Mouse (Mus musculus): ENCODE measurements around the gene Rtp1. TPM values are rescaled to one million over a fixed set of nuclear protein-coding genes. Genes with fewer than 3 reads are reported as not detected.
A peak's percentile ranks its signal among the peaks of the same experiment; 100 is the strongest.

Rtp1 gene
- not detected for total RNA-seq (2021)
- long read RNA-seq, experiment 1, result 0 reads
- long read RNA-seq, experiment 2, result 0 reads

GRCm38 (mm10) chr16:23428647-23429319 is at the start of gene Rtp1:
Gene Rtp1, plus strand, starts transcription at chr16:23429133.
- DNase-seq (ENCODE audit: low spot score), result no peak

DNA sequence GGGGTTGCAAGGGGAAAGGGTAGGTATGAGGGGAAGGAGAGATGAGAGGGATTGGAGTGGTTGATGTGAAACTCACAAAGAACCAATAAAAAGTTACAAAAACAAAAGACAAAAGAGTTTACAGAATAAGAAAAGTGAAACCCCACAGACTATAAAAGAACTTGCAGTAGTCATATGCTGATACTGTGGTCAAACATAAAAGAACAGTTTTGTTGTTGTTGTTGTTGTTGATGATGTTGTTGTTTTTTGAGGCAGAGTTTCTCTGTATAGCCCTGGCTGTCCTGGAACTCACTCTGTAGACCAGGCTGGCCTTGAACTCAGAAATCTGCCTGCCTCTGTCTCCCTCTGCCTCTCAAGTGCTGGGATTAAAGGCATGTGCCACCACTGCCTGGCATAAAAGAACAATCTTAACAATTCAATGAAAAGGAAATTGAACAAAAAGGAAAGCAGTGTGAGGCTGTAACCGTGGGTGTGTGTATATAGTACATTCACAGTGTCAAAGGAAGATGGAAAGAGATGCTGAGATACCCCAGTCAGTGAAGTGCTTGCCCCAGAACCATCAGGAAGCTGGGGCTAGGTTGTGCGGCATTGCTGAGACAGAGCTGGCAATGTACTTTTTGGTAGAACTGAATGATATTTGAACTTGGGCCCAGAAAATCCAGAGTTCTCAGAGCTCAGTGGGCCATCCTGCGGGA is 49.2 kb upstream of the Rtp1 start:
- no peak for DNase-seq (ENCODE audit: low spot score)

- DNase-seq (ENCODE audit: low spot score), result no peak
Observed at GRCm38 (mm10) chr16:23384304-23384703, 44.6 kb upstream of the Rtp1 start.

DNA sequence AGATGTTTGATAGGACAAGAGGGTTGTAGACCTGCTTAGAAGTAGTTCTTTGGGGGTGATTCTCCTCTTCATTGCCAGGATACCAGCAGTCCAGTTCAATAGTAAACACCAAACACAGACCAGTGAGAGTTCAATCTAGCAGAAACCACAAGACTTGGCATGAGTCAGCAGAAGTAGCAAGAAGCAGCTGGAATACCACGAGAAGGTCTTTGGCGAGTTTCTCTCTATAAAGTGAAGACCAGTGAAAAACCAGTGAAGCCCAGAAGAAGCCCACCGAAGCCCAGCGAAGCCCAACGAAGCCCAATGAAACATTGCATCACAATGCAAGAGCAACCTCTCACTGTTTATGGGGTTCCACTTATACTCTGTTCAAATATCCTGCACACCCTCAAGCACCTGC is 31.0 kb upstream of the Rtp1 start:
- DNase-seq (ENCODE audit: low spot score), result no peak

DNA sequence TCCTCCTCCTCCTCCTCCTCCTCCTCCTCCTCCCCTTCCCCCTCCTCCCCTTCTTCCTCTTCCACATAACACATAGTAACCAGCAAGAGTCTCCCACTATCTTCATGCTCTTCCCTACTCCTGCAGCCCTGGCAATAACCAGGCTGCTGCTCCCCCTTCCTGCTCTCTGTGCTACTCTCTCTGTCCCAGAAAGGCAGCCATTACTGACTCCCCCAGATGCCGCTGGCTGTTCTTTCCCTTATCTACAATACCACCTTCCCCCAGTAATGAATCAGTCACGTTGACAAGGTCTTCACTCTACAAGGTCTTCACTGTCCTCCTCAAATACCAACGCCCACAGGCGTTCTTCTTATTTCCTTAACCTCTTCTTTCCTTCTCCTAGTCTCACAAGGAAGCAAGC is 27.5 kb upstream of the Rtp1 start:
- DNase-seq (ENCODE audit: low spot score), result no peak

- DNase-seq (ENCODE audit: low spot score), result no peak
Observed at GRCm38 (mm10) chr16:23401959-23402358, 27.0 kb upstream of the Rtp1 start.

- DNase-seq (ENCODE audit: low spot score), result peak; percentile 68
Observed at GRCm38 (mm10) chr16:23403008-23403755, 25.8 kb upstream of the Rtp1 start.

GRCm38 (mm10) chr16:23412930-23413329 is 16.0 kb upstream of the Rtp1 start:
- no peak for DNase-seq (ENCODE audit: low spot score)

DNA sequence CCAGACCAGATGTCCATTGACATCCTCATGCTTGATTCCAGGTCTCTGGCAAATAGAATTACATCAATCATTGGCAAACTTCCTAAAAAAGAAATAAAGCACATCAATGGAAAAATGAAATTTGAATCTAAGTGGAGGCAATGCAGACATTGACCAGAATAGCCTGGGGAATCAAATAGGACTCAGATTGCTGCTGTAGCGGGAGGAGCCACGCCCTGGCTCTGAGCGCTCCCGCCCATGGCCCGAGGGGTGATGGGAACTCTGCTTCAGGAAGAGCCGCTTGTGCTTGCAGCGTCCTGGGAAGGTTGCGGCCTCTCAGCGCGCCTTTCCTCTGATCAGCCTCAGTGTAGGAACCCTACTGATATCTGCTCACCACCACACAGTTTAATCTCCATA is 12.7 kb upstream of the Rtp1 start:
- DNase-seq (ENCODE audit: low spot score), result peak; percentile 18

- DNase-seq (ENCODE audit: low spot score), result peak; percentile 9
Observed at GRCm38 (mm10) chr16:23416657-23417293, 12.2 kb upstream of the Rtp1 start.

DNA sequence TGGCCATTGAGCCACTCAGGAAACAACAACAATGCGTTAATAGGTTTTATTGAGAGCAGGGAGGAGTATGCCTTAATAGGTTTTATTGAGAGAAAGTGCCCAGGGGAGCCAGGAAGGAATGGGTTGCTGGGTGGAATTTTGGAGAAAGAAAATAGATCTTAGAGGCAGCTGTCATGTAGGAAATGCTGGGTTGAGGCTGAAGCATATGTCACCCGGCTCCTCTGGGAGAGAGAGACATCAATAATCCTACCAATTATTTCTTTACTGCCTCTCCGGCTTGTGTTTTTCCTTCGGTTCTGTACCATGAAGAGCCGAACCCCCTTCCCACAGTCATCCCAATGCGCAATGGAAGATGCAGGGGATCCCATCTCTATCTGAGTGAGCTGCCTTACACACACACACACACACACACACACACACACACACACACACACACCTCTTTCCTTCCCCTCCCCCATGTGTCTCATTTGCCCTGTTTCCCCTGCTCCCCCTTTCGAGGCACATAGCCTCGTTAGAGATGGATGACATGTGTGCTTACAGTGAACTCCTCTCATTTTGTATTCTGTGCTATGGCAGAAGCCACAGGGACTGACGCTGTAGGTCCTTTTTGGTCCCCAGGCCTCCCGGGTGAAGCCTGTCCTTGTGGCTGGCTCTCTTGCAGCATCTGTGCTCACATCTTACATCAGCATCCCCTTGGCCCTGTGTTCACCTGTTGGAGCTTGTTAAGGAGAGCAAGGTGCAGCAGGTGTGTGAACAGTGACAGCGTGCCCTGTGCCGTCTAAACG is 11.3 kb upstream of the Rtp1 start:
- no peak for DNase-seq (ENCODE audit: low spot score)

DNA sequence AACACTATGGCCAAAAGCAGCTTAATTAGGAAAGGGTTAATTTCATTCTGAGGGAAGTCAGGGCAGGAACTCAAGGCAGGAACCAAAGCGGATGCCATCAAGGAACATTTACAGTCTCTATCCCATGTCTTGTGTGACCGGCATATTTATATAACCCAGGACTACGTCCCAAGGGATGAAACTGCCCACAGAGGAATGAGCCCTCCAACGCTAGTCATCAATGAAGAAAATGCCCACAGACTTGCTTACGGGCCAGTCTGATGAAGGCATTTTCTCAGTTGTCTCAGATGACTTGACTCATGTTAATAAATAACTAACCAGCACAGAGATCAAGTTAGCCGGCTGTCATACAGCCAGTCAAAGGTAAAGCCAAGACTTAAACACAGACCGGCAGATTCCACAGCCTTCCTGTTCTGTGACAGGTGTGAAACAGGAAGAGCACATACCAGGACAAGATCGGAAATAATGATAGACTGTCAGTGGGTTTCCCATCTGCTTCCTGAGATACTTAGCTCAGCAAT is 9.3 kb upstream of the Rtp1 start:
- no peak for DNase-seq (ENCODE audit: low spot score)

GRCm38 (mm10) chr16:23423825-23424224 is 5.1 kb upstream of the Rtp1 start:
- DNase-seq (ENCODE audit: low spot score), result no peak

DNA sequence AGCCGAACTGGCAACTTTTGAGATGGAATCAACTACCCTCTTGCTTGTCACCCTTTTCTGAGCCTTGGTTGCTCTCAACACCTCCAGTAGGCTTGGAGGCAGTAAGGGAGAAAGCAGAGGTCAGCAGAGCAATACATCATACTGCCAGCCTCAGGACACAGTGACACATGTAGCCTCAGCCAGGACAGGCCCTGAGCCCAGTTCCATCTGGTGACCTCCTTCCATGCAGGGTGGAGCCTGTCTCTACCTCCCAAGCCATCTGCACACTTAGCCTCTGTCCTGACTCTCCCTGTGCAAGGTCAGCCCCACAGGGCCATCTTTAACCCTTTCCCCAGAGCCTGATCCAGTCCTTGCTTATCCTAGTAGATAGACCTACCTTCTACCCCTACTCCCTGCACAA is 1.2 kb upstream of the Rtp1 start:
- no peak for DNase-seq (ENCODE audit: low spot score)

DNA sequence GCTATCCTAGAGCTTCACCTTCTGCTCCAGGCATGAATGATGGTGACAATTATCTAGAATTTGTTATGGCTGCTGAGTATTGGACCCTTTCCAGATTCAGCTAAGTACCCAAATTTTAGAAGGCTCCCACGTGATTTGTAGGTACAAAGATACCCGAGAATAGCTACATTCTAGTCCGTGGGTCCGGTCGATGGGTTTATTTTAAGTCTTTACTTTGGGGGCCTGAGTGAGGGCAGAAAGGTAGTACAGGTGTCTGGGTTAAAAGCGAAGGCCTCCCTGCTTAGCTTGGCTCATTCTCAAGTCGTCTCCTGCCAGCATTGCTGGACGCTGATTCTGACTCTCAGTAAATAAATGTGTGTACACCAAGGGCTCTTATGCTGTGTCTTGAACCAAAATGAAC is 1.1 kb downstream of the Rtp1 start:
- DNase-seq (ENCODE audit: low spot score), result no peak

DNA sequence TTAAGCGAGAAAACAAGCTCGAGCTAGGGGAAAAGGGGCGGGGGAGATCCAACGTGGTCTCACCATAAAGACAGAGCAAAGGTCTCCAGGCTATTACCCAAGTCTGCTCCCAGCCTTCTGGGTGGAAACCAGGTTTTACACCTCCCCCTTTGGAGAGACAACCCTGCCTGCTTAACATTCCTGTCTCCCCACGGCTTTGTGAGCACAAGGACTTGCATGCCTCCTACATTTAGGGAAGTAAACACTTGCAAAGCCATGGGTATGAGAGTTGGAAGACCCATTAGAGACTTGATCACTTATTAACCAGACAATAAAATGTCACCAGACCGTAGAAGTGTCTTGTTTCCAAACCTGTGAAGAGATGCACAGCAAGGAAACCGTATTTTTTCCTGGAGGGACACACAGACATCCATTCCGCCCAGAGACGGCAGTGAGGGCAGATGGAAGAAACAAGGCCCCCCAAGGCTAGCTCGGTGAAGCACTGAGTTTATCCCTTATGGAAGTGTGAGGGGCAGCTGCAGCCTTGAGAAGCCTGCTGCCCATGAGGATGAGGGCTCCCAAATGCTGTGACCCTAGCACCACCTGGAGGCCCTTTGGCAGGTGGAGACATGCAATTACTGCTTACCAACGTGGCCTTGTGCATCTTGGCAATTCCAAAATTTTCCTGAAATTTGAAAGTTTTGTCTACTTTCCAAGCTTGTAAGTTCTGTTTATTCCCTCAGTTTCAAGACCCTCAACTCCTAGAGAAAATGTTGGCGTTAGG is 8.7 kb downstream of the Rtp1 start:
- no peak for DNase-seq (ENCODE audit: low spot score)

- DNase-seq (ENCODE audit: low spot score), result peak; percentile 20
Observed at GRCm38 (mm10) chr16:23444231-23444630, 15.3 kb downstream of the Rtp1 start.

- DNase-seq (ENCODE audit: low spot score), result no peak
Observed at GRCm38 (mm10) chr16:23449946-23450345, 21.0 kb downstream of the Rtp1 start.

- DNase-seq (ENCODE audit: low spot score), result no peak
Observed at GRCm38 (mm10) chr16:23450816-23451215, 21.9 kb downstream of the Rtp1 start.

GRCm38 (mm10) chr16:23452476-23452875 is 23.5 kb downstream of the Rtp1 start:
- peak; percentile 42 for DNase-seq (ENCODE audit: low spot score)

Measured in gastrocnemius, adult 18-20 months (tissue).